Mouse (Mus musculus) ES-Bruce4 (cell line): ENCODE measurements at regions not wholly inside any gene's neighbourhood (a gene's known extent, or its start where the extent isn't known, plus 50 kb on each side); places are given as distances from the start of the nearest gene placed in this dataset.

Source experiments
- H3K27ac ChIP-seq: 2 replicates; pipeline ENCODE4 v1.5.1; 2012; ENCODE audit warnings: low read length, inconsistent platforms; ENCODE audit not compliant: insufficient read depth
- H3K27me3 ChIP-seq: 2 replicates; pipeline ENCODE4 v1.6.1; 2012; ENCODE audit warnings: mild to moderate bottlenecking, low read length, inconsistent platforms; ENCODE audit not compliant: control insufficient read depth, poor library complexity, insufficient read depth, severe bottlenecking
- H3K36me3 ChIP-seq: 2 replicates; pipeline ENCODE4 v1.6.1; 2012; ENCODE audit warnings: inconsistent platforms, mild to moderate bottlenecking, low read length, moderate library complexity; ENCODE audit not compliant: control insufficient read depth, poor library complexity, insufficient read depth, severe bottlenecking
- H3K4me1 ChIP-seq: one replicate; pipeline ENCODE4 v1.8.1; 2011; ENCODE audit warnings: low read length; ENCODE audit not compliant: control insufficient read depth, insufficient read depth
- H3K4me3 ChIP-seq: 2 replicates; pipeline ENCODE4 v1.5.1; 2011; ENCODE audit warnings: low read depth, mild to moderate bottlenecking, low read length
- H3K9ac ChIP-seq: 2 replicates; pipeline ENCODE4 v1.6.1; 2012; ENCODE audit warnings: low read depth, mild to moderate bottlenecking, inconsistent platforms; ENCODE audit not compliant: poor library complexity, severe bottlenecking
- H3K9me3 ChIP-seq: replicated peaks from 2 replicates; pipeline ENCODE4 v1.6.1; 2012; ENCODE audit warnings: mild to moderate bottlenecking, low read length, inconsistent platforms; ENCODE audit not compliant: control insufficient read depth, poor library complexity, insufficient read depth, severe bottlenecking
- CTCF ChIP-seq: IDR thresholded peaks from one replicate; pipeline ENCODE4 v1.8.1; 2011; ENCODE audit warnings: low read depth, low read length
- EP300 ChIP-seq: IDR thresholded peaks from 2 replicates; pipeline ENCODE4 v1.6.1; 2011; ENCODE audit warnings: low read depth, low read length; ENCODE audit not compliant: insufficient read depth
- POLR2A ChIP-seq: IDR thresholded peaks from one replicate; pipeline ENCODE4 v1.8.1; 2011; ENCODE audit warnings: low read length; ENCODE audit not compliant: insufficient read depth

DNA sequence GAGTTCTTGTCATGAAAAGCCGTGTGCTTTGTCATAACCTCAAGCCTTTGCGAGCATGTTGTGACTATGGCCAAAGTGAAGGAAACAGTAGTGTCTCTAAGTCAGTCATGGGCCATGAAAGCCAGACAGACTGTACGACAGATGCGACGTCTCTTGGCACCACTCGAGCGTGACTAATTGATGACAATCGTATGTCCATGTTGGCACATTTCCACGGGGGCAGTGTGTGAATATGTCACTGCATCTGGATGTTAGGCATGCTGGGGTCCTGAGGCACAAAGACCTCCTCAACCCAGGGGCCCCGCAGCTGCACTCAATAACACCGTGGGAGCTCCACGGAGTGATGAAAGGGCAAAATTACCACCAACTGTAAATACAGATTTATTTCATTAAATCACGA, 77.1 kb upstream of the Paip1 start:
- no peaks in the 10 kb centered on the region for H3K4me1 ChIP-seq
- no peaks in the 10 kb centered on the region for H3K9me3 ChIP-seq
- TF ChIP-seq EP300 (no peak), POLR2A (no peak), CTCF (no peak)
- no peak overlapping the region for H3K27ac ChIP-seq
- no peak overlapping the region for H3K9ac ChIP-seq
- no peaks in the 10 kb centered on the region for H3K27me3 ChIP-seq
- no peaks in the 10 kb centered on the region for H3K36me3 ChIP-seq
- H3K4me3 ChIP-seq = no peak overlapping the region

DNA sequence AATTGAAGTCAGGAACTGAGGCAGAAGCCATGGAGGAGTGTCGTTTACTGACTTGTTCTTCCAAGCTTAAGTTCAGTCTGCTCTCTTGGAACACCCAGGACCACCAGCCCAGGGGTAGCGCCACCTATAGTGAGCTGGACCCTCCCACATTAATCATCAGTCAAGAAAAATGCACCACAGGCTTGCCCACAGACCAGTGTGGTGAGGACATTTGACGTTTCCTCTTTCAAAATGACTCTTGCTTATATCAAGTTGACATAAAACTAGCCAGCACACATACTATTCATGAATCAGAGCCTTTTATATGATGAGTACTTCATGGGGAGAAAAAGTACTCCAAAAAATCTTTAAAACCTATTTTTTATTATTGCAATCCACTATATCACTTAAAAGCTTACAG, 69.7 kb upstream of the Paip1 start:
- Histone ChIP-seq H3K9ac (no peak overlapping the region), H3K27ac (no peak overlapping the region), H3K4me3 (no peak overlapping the region), H3K27me3 (no peaks in the 10 kb centered on the region), H3K4me1 (no peaks in the 10 kb centered on the region), H3K36me3 (no peaks in the 10 kb centered on the region), H3K9me3 (no peaks in the 10 kb centered on the region)
- no peak for TF ChIP-seq CTCF
- TF ChIP-seq EP300 = no peak

DNA sequence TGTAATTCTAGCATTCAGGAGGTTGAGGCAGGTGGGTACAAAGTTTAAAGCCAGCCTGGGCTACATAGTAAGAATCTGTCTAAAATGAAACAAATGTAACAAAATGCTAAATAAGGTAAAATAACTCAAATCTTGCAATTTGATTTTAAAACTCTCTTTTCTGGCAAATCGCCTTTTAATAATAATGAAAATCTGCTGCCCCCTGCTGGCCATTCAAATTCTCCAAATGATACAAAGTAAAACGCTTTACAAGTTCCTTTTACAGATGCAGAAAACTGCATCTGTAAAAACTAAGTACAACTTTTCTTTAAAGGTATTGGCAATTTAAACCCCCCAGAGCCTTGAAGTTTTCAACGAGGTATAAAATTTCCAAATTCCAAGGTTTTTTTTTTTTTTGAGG, 65.0 kb upstream of the Paip1 start:
- Histone ChIP-seq H3K27ac (no peak overlapping the region), H3K9ac (no peak overlapping the region), H3K4me1 (no peaks in the 10 kb centered on the region), H3K4me3 (no peak overlapping the region), H3K9me3 (no peaks in the 10 kb centered on the region), H3K36me3 (no peaks in the 10 kb centered on the region), H3K27me3 (no peaks in the 10 kb centered on the region)
- TF ChIP-seq EP300 (no peak), CTCF (no peak), POLR2A (no peak)

DNA sequence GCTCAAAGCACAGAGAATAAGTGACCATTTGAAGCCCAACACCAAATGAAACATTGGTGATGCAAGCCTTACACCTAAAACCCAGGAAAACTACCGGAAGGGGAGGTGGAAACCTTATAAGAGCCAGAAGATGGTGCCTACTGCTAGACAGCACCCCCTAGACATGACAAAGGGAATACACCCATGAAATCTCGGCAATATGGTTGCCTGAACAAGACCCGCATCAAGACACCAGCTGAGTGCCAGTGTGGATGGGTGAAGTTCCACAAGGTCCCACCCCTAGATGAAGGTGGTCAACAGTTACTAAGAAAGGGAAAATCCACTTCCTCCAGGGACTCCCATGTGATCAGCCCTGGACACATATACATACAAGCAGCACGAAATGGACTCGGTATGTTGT, 64.2 kb upstream of the Paip1 start:
- Histone ChIP-seq H3K4me3 (no peak overlapping the region), H3K36me3 (no peaks in the 10 kb centered on the region; the same call in 1 of the 2 replicates), H3K4me1 (no peaks in the 10 kb centered on the region), H3K9me3 (no peaks in the 10 kb centered on the region), H3K9ac (no peak overlapping the region), H3K27me3 (no peaks in the 10 kb centered on the region), H3K27ac (no peak overlapping the region)
- TF ChIP-seq CTCF (no peak), POLR2A (no peak), EP300 (no peak)

DNA sequence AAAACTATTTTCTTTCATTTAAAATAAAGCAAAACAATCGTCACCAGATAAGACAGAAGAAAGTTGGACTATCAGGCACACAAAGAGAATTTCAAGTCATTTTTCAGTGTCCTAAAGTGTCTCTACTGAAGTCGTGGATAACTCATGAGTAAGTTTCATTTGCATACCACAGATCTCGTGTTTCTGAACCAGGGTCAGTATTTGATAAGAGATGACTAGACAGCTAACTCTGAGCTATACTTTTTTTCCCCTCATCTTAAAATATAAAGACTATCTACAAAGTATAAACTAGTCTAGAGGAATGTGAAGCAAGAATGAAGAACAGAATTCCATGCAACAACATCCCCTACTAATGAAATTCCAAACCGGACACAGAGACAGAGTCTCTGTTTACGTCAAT, 60.9 kb upstream of the Paip1 start:
- H3K36me3 ChIP-seq = no peaks in the 10 kb centered on the region; the same call in 1 of the 2 replicates
- H3K27ac ChIP-seq = no peak overlapping the region
- no peaks in the 10 kb centered on the region for H3K27me3 ChIP-seq
- H3K9me3 ChIP-seq = no peaks in the 10 kb centered on the region
- H3K4me1 ChIP-seq = no peaks in the 10 kb centered on the region
- H3K9ac ChIP-seq = no peak overlapping the region
- TF ChIP-seq EP300 (no peak), POLR2A (no peak), CTCF (no peak)
- no peak overlapping the region for H3K4me3 ChIP-seq

DNA sequence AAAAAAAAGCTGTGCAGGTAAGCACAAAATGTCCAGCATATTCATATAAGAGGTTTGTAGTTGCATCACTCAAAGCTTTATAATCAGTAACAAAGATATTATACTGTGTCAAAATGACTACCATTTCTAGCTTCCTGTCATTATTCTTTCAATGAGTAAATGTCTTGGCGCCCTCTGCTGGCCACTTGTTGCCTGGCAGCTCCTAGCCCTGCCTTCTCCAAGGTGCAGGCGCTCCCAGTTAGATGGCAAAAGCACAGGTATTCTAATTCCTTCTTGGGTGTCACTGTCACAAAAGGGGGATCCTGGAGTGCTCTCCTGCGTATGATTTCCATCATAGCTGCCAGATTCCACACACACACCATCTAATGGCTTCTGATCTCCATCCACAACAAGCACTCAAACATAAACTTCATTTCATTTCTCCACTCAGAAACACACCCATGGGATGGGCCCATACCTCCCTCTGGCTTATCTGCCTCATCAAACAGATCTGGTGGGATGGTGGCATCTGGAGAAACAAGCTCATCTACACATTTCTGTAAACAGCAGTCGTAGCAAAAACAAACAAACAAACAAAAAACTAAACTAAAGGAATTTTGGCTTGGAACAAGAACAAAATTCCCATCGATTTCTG, 49.9 kb upstream of the Paip1 start:
- Histone ChIP-seq H3K27ac (no peak overlapping the region), H3K9ac (no peak overlapping the region), H3K9me3 (no peaks in the 10 kb centered on the region), H3K27me3 (no peaks in the 10 kb centered on the region), H3K4me3 (no peak overlapping the region), H3K4me1 (no peaks in the 10 kb centered on the region), H3K36me3 (peaks cover 3% of the 10 kb centered on the region)
- no peak for TF ChIP-seq EP300
- peak; percentile 89 for TF ChIP-seq CTCF
